Mouse (Mus musculus) kidney, adult 2 months (tissue): ENCODE results near the gene Pacrg.

Experiments used
- CTCF ChIP-seq: fragments of 200-500 bp; conservative IDR thresholded peaks from 2 replicates; pipeline ENCODE4 v1.5.1; 2011; ENCODE audit warnings: low read depth, mild to moderate bottlenecking, control low read depth, low read length, moderate library complexity, mixed read lengths; ENCODE audit not compliant: insufficient read depth, insufficient read length
- POLR2A ChIP-seq: fragments of 200-500 bp; IDR thresholded peaks from one replicate; pipeline ENCODE4 v1.6.1; 2011; ENCODE audit warnings: low read depth, low read length, control low read depth

GRCm38 (mm10) chr17:10514812-10515211 lies 325.3 kb downstream of the Pacrg start:
- TF ChIP-seq CTCF (no peak), POLR2A (no peak)
